Mouse (Mus musculus) CD4-positive helper T cell, adult 2 months (primary cell): ENCODE results near the gene Gm9044.
"Not testable (repeated sequence)": the region's sequence is repeated elsewhere in the genome, so short reads cannot be mapped to it uniquely, and the experiment has no call there.

ENCODE experiments used
- DNase-seq: peaks from one replicate; pipeline ENCODE4 v3.0.0-alpha.2; 2012; ENCODE audit warnings: low read depth, missing footprints, low spot score

The Gm9044 gene

DNA sequence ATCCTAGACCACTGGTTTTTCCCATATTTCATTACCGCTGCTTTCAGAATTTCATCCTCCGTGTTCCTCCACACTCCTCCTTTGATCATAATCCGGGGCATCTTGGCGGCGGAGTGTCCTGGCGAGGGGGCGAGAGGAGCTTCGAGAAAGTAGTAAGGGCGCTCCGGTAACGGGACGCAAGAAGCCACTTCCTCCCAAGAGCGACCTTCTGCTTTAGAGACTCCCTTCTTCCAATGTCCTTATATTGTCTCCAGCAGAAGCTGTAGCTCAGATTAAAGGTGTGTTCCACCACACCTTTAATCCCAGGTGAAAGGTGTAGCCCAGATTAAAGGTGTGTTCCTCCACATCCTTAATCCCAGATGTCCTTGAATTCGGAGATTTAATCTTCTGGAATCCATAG is at the start of gene Gm9044:
TSS of gene Gm9044 (minus strand) at position 101 of the 400 bp plus-strand sequence.
- not testable (repeated sequence) for DNase-seq

DNA sequence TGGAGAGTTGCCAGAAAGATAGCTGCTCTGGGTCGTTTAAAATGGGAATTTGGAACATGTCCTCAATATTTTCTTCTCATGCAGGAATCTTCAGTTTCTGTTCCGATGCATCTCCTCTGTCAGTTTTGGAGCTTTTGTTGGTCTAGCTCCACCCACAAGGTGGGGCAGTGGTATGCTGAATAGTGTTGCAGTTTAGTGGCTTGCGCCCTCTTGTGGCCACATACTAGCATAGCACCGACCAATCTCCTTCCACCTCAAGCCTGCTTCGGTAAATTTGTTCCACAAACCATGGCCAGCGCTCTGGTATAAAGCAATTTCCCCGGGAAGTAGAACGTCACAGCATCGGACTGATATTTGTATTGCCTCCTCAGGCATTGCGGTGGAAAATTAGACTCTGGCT is 38.2 kb upstream of the Gm9044 start:
- peak; percentile 82 for DNase-seq

GRCm38 (mm10) chr10:118369518-118369917 is 37.3 kb upstream of the Gm9044 start:
- DNase-seq: no peak

DNA sequence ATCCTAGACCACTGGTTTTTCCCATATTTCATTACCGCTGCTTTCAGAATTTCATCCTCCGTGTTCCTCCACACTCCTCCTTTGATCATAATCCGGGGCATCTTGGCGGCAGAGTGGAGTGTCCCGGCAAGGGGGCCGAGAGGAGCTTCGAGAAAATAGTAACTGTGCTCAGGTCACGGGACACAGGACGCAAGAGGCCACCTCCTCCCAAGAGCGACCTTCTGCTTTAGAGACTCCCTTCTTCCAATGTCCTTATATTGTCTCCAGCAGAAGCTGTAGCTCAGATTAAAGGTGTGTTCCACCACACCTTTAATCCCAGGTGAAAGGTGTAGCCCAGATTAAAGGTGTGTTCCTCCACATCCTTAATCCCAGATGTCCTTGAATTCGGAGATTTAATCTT is 21.8 kb upstream of the Gm9044 start, which contains the start of gene Gm9049:
TSS of gene Gm9049 (minus strand) at position 101 of the 400 bp plus-strand sequence.
- DNase-seq: not testable (repeated sequence)

DNA sequence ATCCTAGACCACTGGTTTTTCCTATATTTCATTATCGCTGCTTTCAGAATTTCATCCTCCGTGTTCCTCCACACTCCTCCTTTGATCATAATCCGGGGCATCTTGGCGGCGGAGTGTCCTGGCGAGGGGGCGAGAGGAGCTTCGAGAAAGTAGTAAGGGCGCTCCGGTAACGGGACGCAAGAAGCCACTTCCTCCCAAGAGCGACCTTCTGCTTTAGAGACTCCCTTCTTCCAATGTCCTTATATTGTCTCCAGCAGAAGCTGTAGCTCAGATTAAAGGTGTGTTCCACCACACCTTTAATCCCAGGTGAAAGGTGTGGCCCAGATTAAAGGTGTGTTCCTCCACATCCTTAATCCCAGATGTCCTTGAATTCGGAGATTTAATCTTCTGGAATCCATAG is 16.4 kb upstream of the Gm9044 start, which contains the start of gene Gm9048:
TSS of gene Gm9048 (minus strand) at position 101 of the 400 bp plus-strand sequence.
- not testable (repeated sequence) for DNase-seq

DNA sequence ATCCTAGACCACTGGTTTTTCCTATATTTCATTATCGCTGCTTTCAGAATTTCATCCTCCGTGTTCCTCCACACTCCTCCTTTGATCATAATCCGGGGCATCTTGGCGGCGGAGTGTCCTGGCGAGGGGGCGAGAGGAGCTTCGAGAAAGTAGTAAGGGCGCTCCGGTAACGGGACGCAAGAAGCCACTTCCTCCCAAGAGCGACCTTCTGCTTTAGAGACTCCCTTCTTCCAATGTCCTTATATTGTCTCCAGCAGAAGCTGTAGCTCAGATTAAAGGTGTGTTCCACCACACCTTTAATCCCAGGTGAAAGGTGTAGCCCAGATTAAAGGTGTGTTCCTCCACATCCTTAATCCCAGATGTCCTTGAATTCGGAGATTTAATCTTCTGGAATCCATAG is 10.9 kb upstream of the Gm9044 start, which contains the start of gene Gm9046:
TSS of gene Gm9046 (minus strand) at position 101 of the 400 bp plus-strand sequence.
- DNase-seq: not testable (repeated sequence)

GRCm38 (mm10) chr10:118337731-118338130 is 5.5 kb upstream of the Gm9044 start, which contains the start of gene Gm9045:
Gene Gm9045 (minus strand): TSS chr10:118337831.
- not testable (repeated sequence) for DNase-seq

- DNase-seq: not testable (repeated sequence)
These were observed 5.3 kb downstream of the Gm9044 start, which contains the start of gene Gm9040 for GRCm38 (mm10) chr10:118326869-118327268. Gene Gm9040 (minus strand): TSS chr10:118326969.

DNA sequence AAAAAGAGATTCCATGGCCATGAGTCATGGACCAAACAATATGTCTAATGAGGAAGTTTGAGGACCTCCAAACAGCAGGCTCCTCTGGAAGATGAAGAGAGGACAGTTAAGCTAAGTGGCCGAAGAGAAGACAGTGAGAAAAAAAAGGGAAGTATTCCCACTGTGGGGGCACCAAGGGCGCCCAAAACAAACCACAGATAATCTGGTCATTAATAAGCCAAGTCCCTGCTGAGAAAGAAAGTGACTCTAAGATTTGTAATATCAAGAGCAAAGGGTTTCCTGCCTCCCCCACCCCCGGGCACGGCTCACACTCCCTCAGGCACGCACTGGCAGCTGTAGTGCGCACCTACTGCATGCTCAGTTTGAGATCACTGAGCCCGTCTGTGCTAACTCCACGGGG is 13.2 kb downstream of the Gm9044 start:
- no peak for DNase-seq

GRCm38 (mm10) chr10:118302133-118302532 is 30.1 kb downstream of the Gm9044 start:
- DNase-seq: peak; percentile 6

- DNase-seq: no peak
These were observed 37.3 kb downstream of the Gm9044 start, which contains the start of gene Iltifb for GRCm38 (mm10) chr10:118294938-118295337. Gene Iltifb (minus strand): TSS chr10:118295038.

GRCm38 (mm10) chr10:118283016-118283415 is 49.2 kb downstream of the Gm9044 start:
- not testable (repeated sequence) for DNase-seq

DNA sequence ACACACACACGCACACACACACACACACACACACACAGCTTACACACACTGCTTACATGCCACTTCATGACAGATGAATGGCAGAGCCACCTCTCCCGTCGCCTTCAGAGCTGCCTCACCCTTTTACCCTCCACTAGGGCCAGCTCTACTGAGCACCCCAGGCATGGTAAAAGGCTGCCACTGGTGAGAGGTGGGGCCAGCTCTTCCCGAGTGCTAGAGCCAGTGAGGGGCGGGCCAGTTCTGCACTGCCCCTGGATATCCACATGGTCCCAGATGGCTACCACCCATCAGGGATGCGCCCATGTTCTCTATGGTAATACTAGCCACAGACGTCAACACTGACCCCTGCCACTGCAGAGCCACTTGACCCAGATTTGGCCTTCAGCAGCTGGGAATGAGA is 49.6 kb downstream of the Gm9044 start:
- DNase-seq: not testable (repeated sequence)
